Mouse (Mus musculus) MEL (cell line): ENCODE measurements around the gene Mdc1. TPM values are rescaled to one million over a fixed set of nuclear protein-coding genes. Genes with fewer than 3 reads are reported as not detected.
A peak's percentile ranks its signal among the peaks of the same experiment; 100 is the strongest.

Experiments used
- DNase-seq: peaks from one replicate; pipeline ENCODE4 v3.0.0; 2011; ENCODE audit warnings: low read depth, low spot score
- H3K27ac ChIP-seq: 2 replicates; pipeline ENCODE4 v1.5.1; 2012; ENCODE audit warnings: low read depth, mild to moderate bottlenecking, control low read depth, low read length, moderate library complexity; ENCODE audit not compliant: control insufficient read depth
- H3K27me3 ChIP-seq, 2 experiments: fragments of 150-350 bp in 1 of 2; sonication (generic) in 1 of 2; 2 replicates each; pipeline ENCODE4 v1.6.1; 2012; ENCODE audit warnings: low read length in 2 of 2, mild to moderate bottlenecking in 2 of 2, improper control_type of control experiment in 1 of 2, moderate library complexity in 1 of 2; ENCODE audit not compliant: insufficient read depth in 2 of 2, control insufficient read depth in 1 of 2
- H3K36me3 ChIP-seq, 2 experiments: 2 replicates each; pipeline ENCODE4 v1.6.1; 2012 to 2014; ENCODE audit warnings: low read length in 2 of 2, improper control_type of control experiment in 1 of 2, inconsistent platforms in 1 of 2, mild to moderate bottlenecking in 1 of 2; ENCODE audit not compliant: insufficient read depth in 2 of 2, control insufficient read depth in 1 of 2
- H3K4me1 ChIP-seq, 2 experiments: fragments of 150-350 bp in 1 of 2; sonication (generic) in 1 of 2; 2 replicates each; pipeline ENCODE4 v1.6.1; 2012; ENCODE audit warnings: low read length in 2 of 2, improper control_type of control experiment in 1 of 2, mild to moderate bottlenecking in 1 of 2; ENCODE audit not compliant: insufficient read depth in 2 of 2, control insufficient read depth in 1 of 2
- H3K4me3 ChIP-seq, 2 experiments: fragments of 150-350 bp in 1 of 2; sonication (generic) in 1 of 2; 2 replicates each; pipeline ENCODE4 v1.5.1; 2012; ENCODE audit warnings: low read depth in 2 of 2, low read length in 2 of 2, mild to moderate bottlenecking in 2 of 2, moderate library complexity in 2 of 2, control low read depth in 1 of 2, improper control_type of control experiment in 1 of 2; ENCODE audit not compliant: control insufficient read depth in 1 of 2, insufficient read depth in 1 of 2
- H3K79me2 ChIP-seq: 2 replicates; pipeline ENCODE4 v1.6.1; 2012; ENCODE audit warnings: mild to moderate bottlenecking, low read length, moderate library complexity; ENCODE audit not compliant: control insufficient read depth, poor library complexity, insufficient read depth
- H3K9ac ChIP-seq: 2 replicates; pipeline ENCODE4 v1.6.1; 2012; ENCODE audit warnings: low read depth, mild to moderate bottlenecking, control low read depth, low read length, moderate library complexity; ENCODE audit not compliant: control insufficient read depth, poor library complexity, severe bottlenecking
- H3K9me3 ChIP-seq: fragments of 150-350 bp; sonication (generic); replicated peaks from 2 replicates; pipeline ENCODE4 v1.6.1; 2012; ENCODE audit warnings: mild to moderate bottlenecking, low read length, improper control_type of control experiment, moderate library complexity; ENCODE audit not compliant: insufficient read depth
- BHLHE40 ChIP-seq: IDR thresholded peaks from 2 replicates; pipeline ENCODE4 v1.6.1; 2012; ENCODE audit warnings: low read depth, mild to moderate bottlenecking, inconsistent platforms, low read length, improper control_type of control experiment, borderline replicate concordance
- CHD1 ChIP-seq: IDR thresholded peaks from 2 replicates; pipeline ENCODE4 v1.6.1; 2012; ENCODE audit warnings: low read depth, mild to moderate bottlenecking, inconsistent platforms, low read length, improper control_type of control experiment
- CHD2 ChIP-seq: IDR thresholded peaks from 2 replicates; pipeline ENCODE4 v1.6.1; 2011; ENCODE audit warnings: low read length, improper control_type of control experiment
- CTCF ChIP-seq, 3 experiments: IDR thresholded peaks in 2 of 3; conservative IDR thresholded peaks in 1 of 3; 2 replicates each; pipeline ENCODE4 v1.5.1; 2011 to 2012; ENCODE audit warnings: low read length in 3 of 3, low read depth in 2 of 3, mild to moderate bottlenecking in 2 of 3, improper control_type of control experiment in 1 of 3, inconsistent platforms in 1 of 3, mixed read lengths in 1 of 3, moderate library complexity in 1 of 3; ENCODE audit not compliant: control insufficient read depth in 1 of 3, insufficient read depth in 1 of 3, poor library complexity in 1 of 3, severe bottlenecking in 1 of 3
- E2F4 ChIP-seq: IDR thresholded peaks from 2 replicates; pipeline ENCODE4 v1.6.1; 2011; ENCODE audit warnings: low read depth, low read length, improper control_type of control experiment, borderline replicate concordance
- EP300 ChIP-seq, 2 experiments: IDR thresholded peaks; 2 replicates each; pipeline ENCODE4 v1.6.1; 2011; ENCODE audit warnings: improper control_type of control experiment in 2 of 2, low read length in 2 of 2, low read depth in 1 of 2, mild to moderate bottlenecking in 1 of 2
- ETS1 ChIP-seq: IDR thresholded peaks from 2 replicates; pipeline ENCODE4 v1.6.1; 2012; ENCODE audit warnings: low read depth, mild to moderate bottlenecking, inconsistent platforms, low read length, improper control_type of control experiment, moderate library complexity
- GABPA ChIP-seq: IDR thresholded peaks from 2 replicates; pipeline ENCODE4 v1.6.1; 2012; ENCODE audit warnings: low read depth, mild to moderate bottlenecking, inconsistent platforms, low read length, improper control_type of control experiment, moderate library complexity
- GATA1 ChIP-seq: IDR thresholded peaks from 2 replicates; pipeline ENCODE4 v1.6.1; 2011; ENCODE audit warnings: low read depth, low read length, improper control_type of control experiment
- HCFC1 ChIP-seq: IDR thresholded peaks from 2 replicates; pipeline ENCODE4 v1.6.1; 2012; ENCODE audit warnings: low read depth, mild to moderate bottlenecking, inconsistent platforms, low read length, improper control_type of control experiment, moderate library complexity
- JUND ChIP-seq: IDR thresholded peaks from 2 replicates; pipeline ENCODE4 v1.6.1; 2011; ENCODE audit warnings: low read depth, mild to moderate bottlenecking, improper control_type of control experiment, low read length
- KAT2A ChIP-seq: conservative IDR thresholded peaks from 2 replicates; pipeline ENCODE4 v1.6.1; 2012; ENCODE audit warnings: low read depth, low read length, improper control_type of control experiment, inconsistent platforms
- MAZ ChIP-seq: IDR thresholded peaks from 2 replicates; pipeline ENCODE4 v1.6.1; 2012; ENCODE audit warnings: low read depth, mild to moderate bottlenecking, inconsistent platforms, low read length, improper control_type of control experiment
- MEF2A ChIP-seq: IDR thresholded peaks from 2 replicates; pipeline ENCODE4 v1.6.1; 2014; ENCODE audit warnings: low read depth, mild to moderate bottlenecking, inconsistent platforms, low read length, improper control_type of control experiment; ENCODE audit not compliant: poor library complexity, insufficient replicate concordance, severe bottlenecking; ENCODE audit errors: extremely low read depth
- MXI1 ChIP-seq: IDR thresholded peaks from 2 replicates; pipeline ENCODE4 v1.6.1; 2011; ENCODE audit warnings: mild to moderate bottlenecking, low read depth, low read length, improper control_type of control experiment
- MYB ChIP-seq: IDR thresholded peaks from 2 replicates; pipeline ENCODE4 v1.6.1; 2011; ENCODE audit warnings: mild to moderate bottlenecking, low read depth, low read length, improper control_type of control experiment
- MYC ChIP-seq: IDR thresholded peaks from 2 replicates; pipeline ENCODE4 v1.6.1; 2011; ENCODE audit warnings: low read depth, mild to moderate bottlenecking, low read length, improper control_type of control experiment, moderate library complexity
- NELFE ChIP-seq: IDR thresholded peaks from 2 replicates; pipeline ENCODE4 v1.6.1; 2011; ENCODE audit warnings: low read depth, low read length, improper control_type of control experiment
- NRF1 ChIP-seq: IDR thresholded peaks from 2 replicates; pipeline ENCODE4 v1.6.1; 2014; ENCODE audit warnings: low read depth, mild to moderate bottlenecking, inconsistent platforms, low read length, improper control_type of control experiment, moderate library complexity; ENCODE audit not compliant: poor library complexity, insufficient read depth, severe bottlenecking
- POLR2A ChIP-seq, 2 experiments: IDR thresholded peaks; 2 replicates each; pipeline ENCODE4 v1.6.1; 2011 to 2012; ENCODE audit warnings: low read length in 2 of 2, mild to moderate bottlenecking in 2 of 2, control low read depth in 1 of 2, improper control_type of control experiment in 1 of 2, low read depth in 1 of 2, moderate library complexity in 1 of 2; ENCODE audit not compliant: control insufficient read depth in 1 of 2, insufficient read depth in 1 of 2, poor library complexity in 1 of 2
- POLR2AphosphoS2 ChIP-seq: IDR thresholded peaks from 2 replicates; pipeline ENCODE4 v1.6.1; 2011; ENCODE audit warnings: low read length, improper control_type of control experiment
- POLR2AphosphoS5 ChIP-seq: IDR thresholded peaks from 2 replicates; pipeline ENCODE4 v1.6.1; 2012; ENCODE audit warnings: low read depth, borderline replicate concordance, mild to moderate bottlenecking, inconsistent platforms, low read length, moderate library complexity, mixed read lengths
- RAD21 ChIP-seq: IDR thresholded peaks from 2 replicates; pipeline ENCODE4 v1.6.1; 2011; ENCODE audit warnings: mild to moderate bottlenecking, low read depth, low read length, improper control_type of control experiment
- RCOR1 ChIP-seq: IDR thresholded peaks from 2 replicates; pipeline ENCODE4 v1.6.1; 2012; ENCODE audit warnings: low read depth, mild to moderate bottlenecking, inconsistent platforms, low read length, improper control_type of control experiment
- SIN3A ChIP-seq: IDR thresholded peaks from 2 replicates; pipeline ENCODE4 v1.6.1; 2012; ENCODE audit warnings: low read length, improper control_type of control experiment, inconsistent platforms
- SMC3 ChIP-seq: IDR thresholded peaks from 2 replicates; pipeline ENCODE4 v1.6.1; 2011; ENCODE audit warnings: low read depth, low read length, improper control_type of control experiment
- TAL1 ChIP-seq: IDR thresholded peaks from 2 replicates; pipeline ENCODE4 v1.6.1; 2012; ENCODE audit warnings: mild to moderate bottlenecking, inconsistent platforms, low read length, moderate library complexity, mixed read lengths
- TCF12 ChIP-seq: IDR thresholded peaks from 2 replicates; pipeline ENCODE4 v1.6.1; 2014; ENCODE audit warnings: low read depth, mild to moderate bottlenecking, inconsistent platforms, low read length, improper control_type of control experiment, moderate library complexity
- UBTF ChIP-seq: IDR thresholded peaks from 2 replicates; pipeline ENCODE4 v1.6.1; 2012; ENCODE audit warnings: low read depth, mild to moderate bottlenecking, inconsistent platforms, low read length, improper control_type of control experiment, moderate library complexity, borderline replicate concordance; ENCODE audit not compliant: insufficient read depth
- USF1 ChIP-seq: IDR thresholded peaks from 2 replicates; pipeline ENCODE4 v1.6.1; 2014; ENCODE audit warnings: low read depth, mild to moderate bottlenecking, inconsistent platforms, low read length, improper control_type of control experiment, moderate library complexity
- USF2 ChIP-seq, 2 experiments: IDR thresholded peaks; 2 replicates each; pipeline ENCODE4 v1.6.1; 2011 to 2012; ENCODE audit warnings: improper control_type of control experiment in 2 of 2, low read length in 2 of 2, borderline replicate concordance in 1 of 2, inconsistent platforms in 1 of 2, low read depth in 1 of 2, mild to moderate bottlenecking in 1 of 2; ENCODE audit not compliant: insufficient read depth in 1 of 2
- ZC3H11A ChIP-seq: IDR thresholded peaks from 2 replicates; pipeline ENCODE4 v1.6.1; 2012; ENCODE audit warnings: low read depth, mild to moderate bottlenecking, inconsistent platforms, low read length, improper control_type of control experiment
- ZKSCAN1 ChIP-seq: IDR thresholded peaks from 2 replicates; pipeline ENCODE4 v1.6.1; 2012; ENCODE audit warnings: low read depth, mild to moderate bottlenecking, inconsistent platforms, low read length, improper control_type of control experiment, moderate library complexity
- ZMIZ1 ChIP-seq: IDR thresholded peaks from 2 replicates; pipeline ENCODE4 v1.6.1; 2012; ENCODE audit warnings: low read depth, mild to moderate bottlenecking, inconsistent platforms, low read length, improper control_type of control experiment, moderate library complexity
- polyA plus RNA-seq, 2 experiments: library from polyadenylated mRNA; stranded (reverse) in 1 of 2; unstranded in 1 of 2; fragments of >175 nt in 1 of 2; fragments of >200 nt in 1 of 2; gene quantifications; 2 replicates each; pipeline versions ENCODE4 v1.2.1 to v1.2.4; 2012; ENCODE audit warnings: low replicate concordance in 2 of 2, low read depth in 1 of 2; ENCODE audit not compliant: insufficient read length in 2 of 2, insufficient read depth in 1 of 2, missing spikeins in 1 of 2
- total RNA-seq: library from RNA; depleted of rRNA; stranded (reverse); fragments of 300-350 nt; gene quantifications from 2 replicates; pipeline ENCODE4 v1.2.3, GENCODE M21; 2012

The Mdc1 gene
- total and polyA plus RNA-seq, 3 experiments: 15.0 to 77.9 (median 46.6) TPM

GRCm38 (mm10) chr17:35825109-35825850, 16.0 kb upstream of the Mdc1 start:
- H3K4me1 ChIP-seq: peaks cover 2 to 20% of the 10 kb centered on the region in 2 experiments; a peak in 2 of 4 replicates
- H3K9ac ChIP-seq: no peak overlapping the region
- TF ChIP-seq USF2 (IDR thresholded peaks at IDR 0.05; ENCODE audit: borderline replicate concordance in 1 of 2, insufficient read depth in 1 of 2, low read depth in 1 of 2, low read length in 2 of 2): no peak
- TF ChIP-seq MXI1: no peak
- TF ChIP-seq SMC3: no peak
- peak; percentile 46; the same call in 1 of the 2 replicates for TF ChIP-seq ETS1
- TF ChIP-seq TCF12: peak; percentile 79
- no peak for TF ChIP-seq JUND
- TF ChIP-seq UBTF: no peak
- TF ChIP-seq RAD21: no peak
- TF ChIP-seq E2F4: no peak
- TF ChIP-seq RCOR1: peak; percentile 73; the same call in 1 of the 2 replicates
- no peak for TF ChIP-seq ZKSCAN1
- TF ChIP-seq EP300 (IDR thresholded peaks at IDR 0.05; ENCODE audit: low read depth in 1 of 2, low read length in 2 of 2): peak; percentile 72 to 85
- no peak for TF ChIP-seq POLR2A (IDR thresholded peaks at IDR 0.05; ENCODE audit: control insufficient read depth in 1 of 2, insufficient read depth in 1 of 2, low read depth in 1 of 2, low read length in 2 of 2, poor library complexity in 1 of 2)
- no peak for TF ChIP-seq MEF2A
- TF ChIP-seq KAT2A: no peak
- TF ChIP-seq MAZ: peak; percentile 45; the same call in 1 of the 2 replicates
- no peak for TF ChIP-seq MYC
- no peak for TF ChIP-seq NRF1
- TF ChIP-seq SIN3A: peak; percentile 39
- peak; percentile 77 for TF ChIP-seq TAL1
- TF ChIP-seq GATA1: peak; percentile 79
- TF ChIP-seq NELFE: no peak
- TF ChIP-seq USF1: no peak
- TF ChIP-seq CHD1: no peak
- peak; percentile 53; the same call in 1 of the 2 replicates for TF ChIP-seq MYB
- TF ChIP-seq HCFC1: no peak
- no peak for TF ChIP-seq CTCF (IDR thresholded peaks at IDR 0.05 in 2 of 3, conservative IDR thresholded peaks at IDR 0.05 in 1 of 3; ENCODE audit: control insufficient read depth in 1 of 3, insufficient read depth in 1 of 3, low read depth in 2 of 3, low read length in 3 of 3, poor library complexity in 1 of 3, severe bottlenecking in 1 of 3)
- TF ChIP-seq ZC3H11A: no peak
- no peak for TF ChIP-seq ZMIZ1
- no peak for TF ChIP-seq POLR2AphosphoS2
- 0 out of 2 replicates have a peak, but pooled peaks have one; percentile 29 for TF ChIP-seq BHLHE40
- no peak for TF ChIP-seq CHD2
- TF ChIP-seq POLR2AphosphoS5: no peak
- no peak for TF ChIP-seq GABPA
- no peaks in the 10 kb centered on the region for H3K9me3 ChIP-seq
- H3K27me3 ChIP-seq: no peaks in the 10 kb centered on the region
- peak; percentile 67 for DNase-seq
- H3K79me2 ChIP-seq: peaks cover 11% of the 10 kb centered on the region
- H3K4me3 ChIP-seq: no peak overlapping the region
- H3K36me3 ChIP-seq: peaks cover 4 to 13% of the 10 kb centered on the region in 2 experiments; a peak in 3 of 4 replicates
- no peak overlapping the region for H3K27ac ChIP-seq
